Mouse (Mus musculus) stomach, postnatal 0 days (tissue): Measurements from ENCODE around the gene Pkhd1. TPM values are rescaled to one million over a fixed set of nuclear protein-coding genes. Genes with fewer than 3 reads are reported as not detected.

Experiments
- ATAC-seq: fragments of 200-750 bp; cut with Nextera tagmentation; 2 replicates; pipeline ENCODE4 v1.8.0; 2017; ENCODE audit not compliant: low FRiP score, low TSS enrichment
- DNase-seq: peaks from one replicate; pipeline ENCODE4 v3.0.0-alpha.2; 2016; ENCODE audit warnings: low spot score
- H3K27ac ChIP-seq: fragments of 300-500 bp; sonication (generic); replicated peaks from 2 replicates; pipeline ENCODE4 v1.5.1; 2014; ENCODE audit warnings: mild to moderate bottlenecking, control low read depth
- H3K27me3 ChIP-seq: fragments of 300-500 bp; sonication (generic); 2 replicates; pipeline ENCODE4 v1.6.1; 2014; ENCODE audit warnings: low read length; ENCODE audit not compliant: control insufficient read depth, insufficient read depth
- H3K36me3 ChIP-seq: fragments of 300-500 bp; sonication (generic); 2 replicates; pipeline ENCODE4 v1.6.1; 2014; ENCODE audit warnings: low read length, mixed read lengths; ENCODE audit not compliant: control insufficient read depth, insufficient read depth
- H3K4me1 ChIP-seq: fragments of 300-500 bp; sonication (generic); replicated peaks from 2 replicates; pipeline ENCODE4 v1.6.1; 2014; ENCODE audit warnings: antibody characterized with exemption; ENCODE audit not compliant: control insufficient read depth, insufficient read depth
- H3K4me2 ChIP-seq: fragments of 300-500 bp; sonication (generic); replicated peaks from 2 replicates; pipeline ENCODE4 v1.6.1; 2014; ENCODE audit warnings: low read depth, mild to moderate bottlenecking, control low read depth, moderate library complexity
- H3K4me3 ChIP-seq: fragments of 300-500 bp; sonication (generic); 2 replicates; pipeline ENCODE4 v1.5.1; 2014; ENCODE audit warnings: low read depth, low read length, control low read depth
- H3K9ac ChIP-seq: fragments of 300-500 bp; sonication (generic); 2 replicates; pipeline ENCODE4 v1.6.1; 2014; ENCODE audit warnings: mild to moderate bottlenecking, low read length, control low read depth, mixed read lengths
- H3K9me3 ChIP-seq: fragments of 300-500 bp; sonication (generic); 2 replicates; pipeline ENCODE4 v1.6.1; 2016; ENCODE audit warnings: low read length; ENCODE audit not compliant: control insufficient read depth
- CTCF ChIP-seq: IDR thresholded peaks from 2 replicates; pipeline ENCODE4 v1.5.1; 2016; ENCODE audit warnings: antibody characterized with exemption, low read depth, mild to moderate bottlenecking, moderate library complexity
- EP300 ChIP-seq: optimal IDR thresholded peaks from 2 replicates; pipeline ENCODE3; 2016; ENCODE audit warnings: antibody characterized with exemption
- WGBS: fragments of 180-500 bp; shearing (Covaris S2); extraction: QIAGEN DNeasy Blood & Tissue Kit; methylation state at CpG from one replicate; pipeline ENCODE4 v1.1.7; 2014; 5-methylcytosine and 5-hydroxymethylcytosine counted together
- polyA plus RNA-seq: library from polyadenylated mRNA; unstranded; fragments of >200 nt; fragmentation: Nextera tagmentation; extraction: Ambion mirVana; gene quantifications from 2 replicates; pipeline ENCODE4 v1.2.1, GENCODE M21; 2015

The Pkhd1 gene
- polyA plus RNA-seq, 1 experiment from 2014 or later, result 0.39 TPM

DNA sequence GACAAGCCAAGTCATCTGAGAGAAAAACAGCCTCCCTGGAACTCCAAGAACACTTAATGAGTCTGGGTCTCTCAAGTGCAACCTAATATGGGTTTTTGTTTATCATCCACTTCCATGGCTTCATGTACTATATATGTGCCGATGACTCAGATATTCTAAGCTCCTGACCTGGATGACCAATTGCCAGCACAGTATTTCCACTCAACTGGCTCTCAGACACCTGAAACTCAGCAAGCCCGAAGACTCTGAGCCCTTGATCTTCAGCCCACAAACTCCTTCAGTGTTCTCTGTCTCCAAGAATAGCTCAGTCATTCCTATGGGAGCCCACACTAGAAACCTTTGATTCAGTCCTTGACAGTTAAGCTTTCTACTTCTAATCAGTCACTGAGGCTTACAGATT is 17.0 kb upstream of the Pkhd1 start:
- no peak for TF ChIP-seq CTCF
- no peak for TF ChIP-seq EP300
- no peak overlapping the region for H3K4me3 ChIP-seq
- DNase-seq, result no peak
- H3K9me3 ChIP-seq, result no peaks in the 10 kb centered on the region
- H3K36me3 ChIP-seq, result no peaks in the 10 kb centered on the region
- H3K4me1 ChIP-seq, result no peaks in the 10 kb centered on the region
- no peak overlapping the region for H3K27ac ChIP-seq
- no peak overlapping the region for H3K4me2 ChIP-seq
- no peaks in the 10 kb centered on the region for H3K27me3 ChIP-seq
- no peak for ATAC-seq
- whole genome bisulfite sequencing, result 60% methylated on average over 2 of the region's 2 CpGs
- no peak overlapping the region for H3K9ac ChIP-seq

- no peak for TF ChIP-seq EP300
- no peak for TF ChIP-seq CTCF
- Histone ChIP-seq H3K4me2 (no peak overlapping the region), H3K36me3 (no peaks in the 10 kb centered on the region), H3K9me3 (no peaks in the 10 kb centered on the region), H3K27ac (no peak overlapping the region), H3K27me3 (no peaks in the 10 kb centered on the region), H3K4me1 (no peaks in the 10 kb centered on the region), H3K4me3 (no peak overlapping the region), H3K9ac (no peak overlapping the region)
- no peak for ATAC-seq
- WGBS, result 75% methylated on average over 7 of the region's 7 CpGs
- no peak for DNase-seq
Measured at GRCm38 (mm10) chr1:20633276-20633869, 15.5 kb upstream of the Pkhd1 start.

DNA sequence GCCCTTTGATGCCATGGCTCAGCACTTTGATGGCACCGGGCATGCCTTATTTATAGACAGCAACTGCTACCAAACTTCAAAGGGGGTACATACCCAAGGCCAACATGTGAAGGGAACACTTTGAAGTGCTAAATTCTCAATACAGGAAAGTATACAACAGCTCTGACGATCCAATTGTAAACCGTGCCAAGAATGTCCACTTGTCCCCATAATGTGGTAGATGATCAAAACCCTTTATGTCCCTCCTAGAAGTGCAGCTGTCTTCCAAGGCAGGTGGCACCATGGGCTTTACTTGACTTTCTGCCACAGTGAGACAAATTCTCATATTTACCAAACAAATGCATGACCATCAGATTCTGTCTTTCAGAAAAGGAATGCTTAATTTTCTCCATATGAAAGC is 6.7 kb upstream of the Pkhd1 start:
- Histone ChIP-seq H3K27ac (no peak overlapping the region), H3K9ac (no peak overlapping the region), H3K36me3 (no peaks in the 10 kb centered on the region), H3K4me2 (no peak overlapping the region), H3K4me1 (no peaks in the 10 kb centered on the region), H3K27me3 (no peaks in the 10 kb centered on the region), H3K4me3 (no peak overlapping the region), H3K9me3 (no peaks in the 10 kb centered on the region)
- no peak for TF ChIP-seq EP300
- no peak for TF ChIP-seq CTCF
- ATAC-seq (no peak), DNase-seq (no peak)
- 87% methylated on average over 3 of the region's 3 CpGs for WGBS

DNA sequence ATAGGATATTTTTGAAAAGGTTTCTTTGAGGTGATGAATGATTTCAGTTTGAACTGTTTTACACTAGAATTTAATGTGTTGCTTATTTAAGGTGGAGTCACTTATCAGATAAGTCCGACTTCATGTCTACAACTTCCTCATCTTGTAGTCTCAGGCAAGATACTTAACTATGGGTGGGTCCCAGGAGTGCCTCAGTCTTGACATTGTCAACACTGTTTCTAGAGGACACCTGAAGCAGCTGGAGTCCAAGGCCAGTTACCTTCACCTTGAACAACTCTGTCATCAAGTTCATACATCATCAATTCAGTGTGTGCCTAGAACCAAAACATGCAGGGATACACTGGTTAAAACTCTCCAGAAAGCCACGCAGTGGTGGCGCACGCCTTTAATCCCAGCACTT is 5.5 kb upstream of the Pkhd1 start:
- WGBS, result 79% methylated on average over 4 of the region's 4 CpGs
- TF ChIP-seq EP300, result no peak
- TF ChIP-seq CTCF, result no peak
- Histone ChIP-seq H3K27me3 (no peaks in the 10 kb centered on the region), H3K9ac (no peak overlapping the region), H3K4me2 (no peak overlapping the region), H3K9me3 (no peaks in the 10 kb centered on the region), H3K36me3 (no peaks in the 10 kb centered on the region), H3K27ac (no peak overlapping the region), H3K4me1 (no peaks in the 10 kb centered on the region), H3K4me3 (no peak overlapping the region)
- DNase-seq (no peak), ATAC-seq (no peak)

DNA sequence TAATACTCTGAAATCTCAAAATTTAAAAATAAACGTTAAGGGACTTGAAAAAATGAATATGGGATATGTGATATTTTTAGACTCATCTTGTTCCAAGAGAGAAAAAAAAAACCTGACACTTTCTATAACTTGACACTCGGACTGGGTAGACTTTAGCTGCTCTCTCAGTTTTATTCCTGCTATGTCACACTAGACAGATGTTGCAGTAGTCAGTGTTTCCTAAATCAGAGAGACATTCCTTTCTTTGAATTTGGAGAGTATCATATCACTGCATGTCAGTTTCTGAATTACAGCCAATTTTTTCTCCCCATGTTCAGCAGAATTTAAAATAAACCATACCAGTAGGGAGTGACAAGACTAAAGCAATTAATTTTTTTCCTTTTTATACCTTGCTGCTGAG is 2.7 kb upstream of the Pkhd1 start:
- H3K4me3 ChIP-seq, result no peak overlapping the region
- H3K4me2 ChIP-seq, result no peak overlapping the region
- H3K4me1 ChIP-seq, result no peaks in the 10 kb centered on the region
- no peak for DNase-seq
- no peaks in the 10 kb centered on the region for H3K36me3 ChIP-seq
- TF ChIP-seq EP300, result no peak
- no peak for TF ChIP-seq CTCF
- WGBS, result 43% methylated on average over 2 of the region's 2 CpGs
- H3K27me3 ChIP-seq, result no peaks in the 10 kb centered on the region
- no peak overlapping the region for H3K9ac ChIP-seq
- ATAC-seq, result no peak
- H3K9me3 ChIP-seq, result no peaks in the 10 kb centered on the region
- H3K27ac ChIP-seq, result no peak overlapping the region

DNA sequence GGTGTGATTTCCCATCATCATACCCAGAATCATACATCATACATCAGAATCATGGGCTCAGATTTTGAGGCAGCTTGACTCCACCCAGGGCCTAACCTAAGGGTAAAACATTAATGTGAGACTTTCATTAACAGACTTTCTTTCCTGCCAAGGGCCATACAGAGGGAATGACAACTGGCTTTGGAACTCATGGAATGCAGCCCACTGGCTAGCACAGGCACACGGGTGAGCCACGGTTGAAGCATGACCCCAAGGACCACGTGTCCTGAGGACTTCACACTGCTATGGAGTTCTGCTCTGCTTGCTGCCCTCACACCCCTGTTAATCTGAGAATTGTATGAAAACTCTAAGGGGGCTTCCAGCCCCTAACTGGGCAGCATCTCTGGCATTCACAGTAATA is 1.5 kb upstream of the Pkhd1 start:
- no peak for DNase-seq
- TF ChIP-seq EP300, result no peak
- TF ChIP-seq CTCF, result no peak
- no peaks in the 10 kb centered on the region for H3K36me3 ChIP-seq
- no peak for ATAC-seq
- H3K27ac ChIP-seq, result no peak overlapping the region
- no peak overlapping the region for H3K4me3 ChIP-seq
- H3K9me3 ChIP-seq, result no peaks in the 10 kb centered on the region
- WGBS, result 32% methylated on average over 3 of the region's 3 CpGs
- H3K27me3 ChIP-seq, result no peaks in the 10 kb centered on the region
- no peak overlapping the region for H3K4me2 ChIP-seq
- H3K4me1 ChIP-seq, result no peaks in the 10 kb centered on the region
- no peak overlapping the region for H3K9ac ChIP-seq
